ENCODE assay signal across 8 mouse cellular contexts in genomic region chr9:106464751-106465541, GRCm38 (mm10). TPM values are rescaled to one million over a fixed set of nuclear protein-coding genes. Genes with fewer than 3 reads are reported as not detected.
DNase-seq lines count a peak whose midpoint lies in the region; ATAC-seq and TF ChIP-seq lines count a peak whose summit lies in the region.

No protein-coding gene starts in this region.

- DNase-seq in thymus, postnatal 14 days: peak; percentile 38
- no peak for DNase-seq in thymus, adult 18-20 months
- peak; percentile 73 for DNase-seq in kidney, postnatal 0 days (ENCODE audit: low spot score)
- no peak for DNase-seq in liver, embryonic 14.5 days (ENCODE audit: low read depth in 3 of 3, low spot score in 3 of 3)
- no peak for DNase-seq in urinary bladder, postnatal 25 days (ENCODE audit: low spot score)

- TF ChIP-seq CTCF in kidney, postnatal 0 days (IDR thresholded peaks at IDR 0.05; ENCODE audit: low read depth): no peak
- TF ChIP-seq CTCF in liver, embryonic 14.5 days (IDR thresholded peaks at IDR 0.05; ENCODE audit: low read depth): no peak

- no peak overlapping the region for H3K27ac ChIP-seq in heart, embryonic 12.5 days (ENCODE audit: poor library complexity, severe bottlenecking)
- H3K27ac ChIP-seq in kidney, postnatal 0 days: 0 out of 2 replicates have a peak overlapping the region, but pooled peaks have one; percentile 6
- H3K27ac ChIP-seq in liver, embryonic 14.5 days: no peak overlapping the region
- peak overlapping the region; percentile 90 for H3K27ac ChIP-seq in neural tube, embryonic 13.5 days (replicated peaks)

- peaks cover 42% of the 10 kb centered on the region for H3K36me3 ChIP-seq in heart, embryonic 12.5 days
- H3K36me3 ChIP-seq in kidney, postnatal 0 days (ENCODE audit: insufficient read depth, low read length): peaks cover 13% of the 10 kb centered on the region
- H3K36me3 ChIP-seq in liver, embryonic 14.5 days (replicated peaks; ENCODE audit: control insufficient read depth, insufficient read depth, low read depth): no peaks in the 10 kb centered on the region
- H3K36me3 ChIP-seq in neural tube, embryonic 13.5 days: peaks cover 42% of the 10 kb centered on the region

- no peak for TF ChIP-seq EP300 in liver, embryonic 14.5 days (IDR thresholded peaks at IDR 0.05; ENCODE audit: low read depth)

- ATAC-seq in common myeloid progenitor, adult 5-6 weeks (replicated peaks; ENCODE audit: low read depth, poor library complexity, severe bottlenecking): peak; percentile 26
- peak; percentile 75 for ATAC-seq in heart, embryonic 12.5 days (ENCODE audit: insufficient number of reproducible peaks, low FRiP score)
- peak; percentile 74 for ATAC-seq in kidney, postnatal 0 days (replicated peaks; ENCODE audit: low FRiP score, low read depth)
- ATAC-seq in liver, embryonic 14.5 days (ENCODE audit: insufficient read depth): peak; percentile 34; the same call in 1 of the 2 replicates
- ATAC-seq in neural tube, embryonic 13.5 days (ENCODE audit: low read depth): peak; percentile 80

- peak overlapping the region; percentile 71 for H3K9ac ChIP-seq in heart, embryonic 12.5 days
- peak overlapping the region; percentile 65 for H3K9ac ChIP-seq in kidney, postnatal 0 days (ENCODE audit: low read depth, low read length)
- H3K9ac ChIP-seq in liver, embryonic 14.5 days (replicated peaks): no peak overlapping the region
- peak overlapping the region; percentile 82 for H3K9ac ChIP-seq in neural tube, embryonic 13.5 days

- H3K9me3 ChIP-seq in heart, embryonic 12.5 days (replicated peaks): no peaks in the 10 kb centered on the region
- no peaks in the 10 kb centered on the region for H3K9me3 ChIP-seq in kidney, postnatal 0 days (replicated peaks; ENCODE audit: low read length)
- H3K9me3 ChIP-seq in liver, embryonic 14.5 days (ENCODE audit: control insufficient read depth, low read length): no peaks in the 10 kb centered on the region
- H3K9me3 ChIP-seq in neural tube, embryonic 13.5 days: no peaks in the 10 kb centered on the region

- peak overlapping the region; percentile 59 for H3K4me3 ChIP-seq in heart, embryonic 12.5 days
- H3K4me3 ChIP-seq in kidney, postnatal 0 days (replicated peaks; ENCODE audit: low read depth, low read length): peak overlapping the region; percentile 52
- H3K4me3 ChIP-seq in liver, embryonic 14.5 days (ENCODE audit: insufficient read depth in 1 of 2, low read depth in 2 of 2, low read length in 2 of 2): peak overlapping the region; percentile 19 to 48; a peak in 3 of 4 replicates
- peak overlapping the region; percentile 51 for H3K4me3 ChIP-seq in neural tube, embryonic 13.5 days

- peak overlapping the region; percentile 93 for H3K4me2 ChIP-seq in heart, embryonic 12.5 days
- H3K4me2 ChIP-seq in kidney, postnatal 0 days (ENCODE audit: low read length): peak overlapping the region; percentile 98
- peak overlapping the region; percentile 66 for H3K4me2 ChIP-seq in liver, embryonic 14.5 days (ENCODE audit: low read depth)
- H3K4me2 ChIP-seq in neural tube, embryonic 13.5 days: peak overlapping the region; percentile 89

- 2% methylated on average over 98 of the region's 99 CpGs for WGBS in heart, embryonic 12.5 days
- 2% methylated on average over 97 of the region's 99 CpGs for WGBS in kidney, postnatal 0 days
- 3% methylated on average over 98 of the region's 99 CpGs for WGBS in liver, embryonic 14.5 days (ENCODE audit: insufficient replicate concordance)
- WGBS in neural tube, embryonic 13.5 days: 1% methylated on average over 98 of the region's 99 CpGs

- H3K27me3 ChIP-seq in heart, embryonic 12.5 days (replicated peaks): peaks cover 13% of the 10 kb centered on the region
- no peaks in the 10 kb centered on the region for H3K27me3 ChIP-seq in kidney, postnatal 0 days (ENCODE audit: insufficient read depth, low read length)
- peaks cover 20% of the 10 kb centered on the region for H3K27me3 ChIP-seq in liver, embryonic 14.5 days (ENCODE audit: control insufficient read depth, insufficient read depth, low read length)
- H3K27me3 ChIP-seq in neural tube, embryonic 13.5 days: 0 out of 2 replicates have a peak, but pooled peaks cover 6% of the 10 kb centered on the region

- H3K4me1 ChIP-seq in heart, embryonic 12.5 days (replicated peaks): peaks cover 17% of the 10 kb centered on the region
- peaks cover 12% of the 10 kb centered on the region; the same call in 1 of the 2 replicates for H3K4me1 ChIP-seq in kidney, postnatal 0 days (replicated peaks; ENCODE audit: insufficient read depth, low read length)
- no peaks in the 10 kb centered on the region for H3K4me1 ChIP-seq in liver, embryonic 14.5 days (replicated peaks; ENCODE audit: control insufficient read depth in 2 of 2, insufficient read depth in 2 of 2, low read length in 1 of 2)
- H3K4me1 ChIP-seq in neural tube, embryonic 13.5 days (replicated peaks): peaks cover 35% of the 10 kb centered on the region

RNA-seq across cellular contexts. Expression of gene Gpr62, which starts 0.8 kb away (rescaled TPM):
- not detected in 2 replicates for total RNA-seq in common myeloid progenitor, adult 5-6 weeks (2017)
- polyA plus RNA-seq in heart, embryonic 12.5 days (2016; fragmentation: Nextera tagmentation; extraction: Ambion mirVana): 0.41 and 0.46 TPM in 2 replicates
- 0.52 and 0.91 TPM in 2 replicates for polyA plus RNA-seq in kidney, postnatal 0 days (2015; fragmentation: Nextera tagmentation; extraction: Ambion mirVana)
- not detected in 2 replicates for polyA plus RNA-seq in liver, embryonic 14.5 days (2012; rRNA removed)
- polyA plus RNA-seq in liver, embryonic 14.5 days (2014; fragmentation: Nextera tagmentation; extraction: Ambion mirVana): not detected in 2 replicates
- polyA plus RNA-seq in neural tube, embryonic 13.5 days (2015; fragmentation: Nextera tagmentation; extraction: Ambion mirVana): 0.73 and 0.92 TPM in 2 replicates

RNA-seq across cellular contexts. Expression of gene Rrp9, which starts 10.8 kb away (rescaled TPM):
- 43.9 and 64.9 TPM in 2 replicates for total RNA-seq in common myeloid progenitor, adult 5-6 weeks (2017)
- polyA plus RNA-seq in heart, embryonic 12.5 days (2016; fragmentation: Nextera tagmentation; extraction: Ambion mirVana): 32.5 and 34.5 TPM in 2 replicates
- 35.6 and 40.0 TPM in 2 replicates for polyA plus RNA-seq in kidney, postnatal 0 days (2015; fragmentation: Nextera tagmentation; extraction: Ambion mirVana)
- 18.1 and 18.8 TPM in 2 replicates for polyA plus RNA-seq in liver, embryonic 14.5 days (2012; rRNA removed)
- polyA plus RNA-seq in liver, embryonic 14.5 days (2014; fragmentation: Nextera tagmentation; extraction: Ambion mirVana): 22.1 and 25.1 TPM in 2 replicates
- 42.3 and 43.7 TPM in 2 replicates for polyA plus RNA-seq in neural tube, embryonic 13.5 days (2015; fragmentation: Nextera tagmentation; extraction: Ambion mirVana)

RNA-seq across cellular contexts. Expression of gene Parp3, which starts 11.8 kb away (rescaled TPM):
- total RNA-seq in common myeloid progenitor, adult 5-6 weeks (2017): 11.0 and 15.3 TPM in 2 replicates
- polyA plus RNA-seq in heart, embryonic 12.5 days (2016; fragmentation: Nextera tagmentation; extraction: Ambion mirVana): 1.0 and 1.6 TPM in 2 replicates
- 5.8 and 6.4 TPM in 2 replicates for polyA plus RNA-seq in kidney, postnatal 0 days (2015; fragmentation: Nextera tagmentation; extraction: Ambion mirVana)
- polyA plus RNA-seq in liver, embryonic 14.5 days (2012; rRNA removed): 1.3 TPM in 2 replicates
- polyA plus RNA-seq in liver, embryonic 14.5 days (2014; fragmentation: Nextera tagmentation; extraction: Ambion mirVana): 0.77 and 0.91 TPM in 2 replicates
- polyA plus RNA-seq in neural tube, embryonic 13.5 days (2015; fragmentation: Nextera tagmentation; extraction: Ambion mirVana): 1.3 TPM in 2 replicates

RNA-seq across cellular contexts. Expression of gene Pcbp4, which starts 11.9 kb away (rescaled TPM):
- 2.3 and 3.3 TPM in 2 replicates for total RNA-seq in common myeloid progenitor, adult 5-6 weeks (2017)
- 96.9 and 109 TPM in 2 replicates for polyA plus RNA-seq in heart, embryonic 12.5 days (2016; fragmentation: Nextera tagmentation; extraction: Ambion mirVana)
- polyA plus RNA-seq in kidney, postnatal 0 days (2015; fragmentation: Nextera tagmentation; extraction: Ambion mirVana): 78.6 and 79.7 TPM in 2 replicates
- 11.3 and 18.3 TPM in 2 replicates for polyA plus RNA-seq in liver, embryonic 14.5 days (2012; rRNA removed)
- 5.6 and 5.7 TPM in 2 replicates for polyA plus RNA-seq in liver, embryonic 14.5 days (2014; fragmentation: Nextera tagmentation; extraction: Ambion mirVana)
- polyA plus RNA-seq in neural tube, embryonic 13.5 days (2015; fragmentation: Nextera tagmentation; extraction: Ambion mirVana): 257 and 262 TPM in 2 replicates

RNA-seq across cellular contexts. Expression of gene Abhd14a, which starts 17.5 kb away (rescaled TPM):
- total RNA-seq in common myeloid progenitor, adult 5-6 weeks (2017): 22.0 and 28.9 TPM in 2 replicates
- polyA plus RNA-seq in heart, embryonic 12.5 days (2016; fragmentation: Nextera tagmentation; extraction: Ambion mirVana): 39.7 and 44.4 TPM in 2 replicates
- 57.0 and 60.8 TPM in 2 replicates for polyA plus RNA-seq in kidney, postnatal 0 days (2015; fragmentation: Nextera tagmentation; extraction: Ambion mirVana)
- polyA plus RNA-seq in liver, embryonic 14.5 days (2012; rRNA removed): 14.4 and 16.4 TPM in 2 replicates
- 14.3 and 16.3 TPM in 2 replicates for polyA plus RNA-seq in liver, embryonic 14.5 days (2014; fragmentation: Nextera tagmentation; extraction: Ambion mirVana)
- 49.7 and 57.4 TPM in 2 replicates for polyA plus RNA-seq in neural tube, embryonic 13.5 days (2015; fragmentation: Nextera tagmentation; extraction: Ambion mirVana)

Comparison
In these comparisons a context has a peak if more than half of its experiments do, and no peak if none do; other contexts are left out.
1. DNase-seq: peak in thymus, postnatal 14 days (single experiment) and kidney, postnatal 0 days (single experiment); none in thymus, adult 18-20 months (0 of 2), liver, embryonic 14.5 days (0 of 3) and urinary bladder, postnatal 25 days (single experiment).
2. ATAC-seq: peak in every context shown above with its lines; median percentile 80 in neural tube, embryonic 13.5 days; 75 in heart, embryonic 12.5 days; 74 in kidney, postnatal 0 days; 34 in liver, embryonic 14.5 days; 26 in common myeloid progenitor, adult 5-6 weeks.
3. H3K27ac ChIP-seq: peak in kidney, postnatal 0 days (single experiment) and neural tube, embryonic 13.5 days (single experiment); none in heart, embryonic 12.5 days (single experiment) and liver, embryonic 14.5 days (single experiment).
4. Peak in every context shown above with its lines, with median percentiles within 50 percentile points of each other: H3K4me2 ChIP-seq and H3K4me3 ChIP-seq.